Mouse (Mus musculus) forebrain, embryonic 11.5 days (tissue): ENCODE measurements around the gene Abca13. TPM values are rescaled to one million over a fixed set of nuclear protein-coding genes. Genes with fewer than 3 reads are reported as not detected.
"Not testable (repeated sequence)": the region's sequence is repeated elsewhere in the genome, so short reads cannot be mapped to it uniquely, and the experiment has no call there.

Source experiments
- ATAC-seq: fragments of 200-750 bp; cut with Nextera tagmentation; replicated peaks from 2 replicates; pipeline ENCODE4 v1.8.0; 2017; ENCODE audit warnings: moderate TSS enrichment; ENCODE audit not compliant: low FRiP score
- DNase-seq: peaks from one replicate; pipeline ENCODE4 v3.0.0-alpha.2; 2017; ENCODE audit warnings: low spot score
- H3K27ac ChIP-seq: fragments of 300-500 bp; sonication (generic); 2 replicates; pipeline ENCODE4 v1.5.1; 2014; ENCODE audit warnings: low read depth, low read length
- H3K27me3 ChIP-seq: fragments of 300-500 bp; sonication (generic); 2 replicates; pipeline ENCODE4 v1.6.1; 2014; ENCODE audit warnings: mild to moderate bottlenecking, low read length, mixed read lengths; ENCODE audit not compliant: control insufficient read depth, insufficient read depth
- H3K36me3 ChIP-seq: fragments of 300-500 bp; sonication (generic); 2 replicates; pipeline ENCODE4 v1.6.1; 2014; ENCODE audit warnings: mild to moderate bottlenecking, low read length, moderate library complexity, mixed read lengths; ENCODE audit not compliant: control insufficient read depth, insufficient read depth
- H3K4me1 ChIP-seq: fragments of 300-500 bp; sonication (generic); replicated peaks from 2 replicates; pipeline ENCODE4 v1.6.1; 2014; ENCODE audit warnings: low read length, mixed read lengths; ENCODE audit not compliant: control insufficient read depth, insufficient read depth
- H3K4me2 ChIP-seq: fragments of 300-500 bp; sonication (generic); 2 replicates; pipeline ENCODE4 v1.6.1; 2014; ENCODE audit warnings: low read depth, mild to moderate bottlenecking, low read length, moderate library complexity, mixed read lengths; ENCODE audit not compliant: severe bottlenecking
- H3K4me3 ChIP-seq: fragments of 300-500 bp; sonication (generic); 2 replicates; pipeline ENCODE4 v1.5.1; 2014; ENCODE audit warnings: low read depth, low read length
- H3K9ac ChIP-seq: fragments of 300-500 bp; sonication (generic); 2 replicates; pipeline ENCODE4 v1.6.1; 2014; ENCODE audit warnings: low read length
- H3K9me3 ChIP-seq: fragments of 300-500 bp; sonication (generic); 2 replicates; pipeline ENCODE4 v1.6.1; 2016; ENCODE audit warnings: low read length, mixed read lengths; ENCODE audit not compliant: control insufficient read depth
- WGBS: fragments of 180-500 bp; shearing (Covaris S2); extraction: QIAGEN DNeasy Blood & Tissue Kit; methylation state at CpG from one replicate; pipeline ENCODE4 v1.1.7; 2014; 5-methylcytosine and 5-hydroxymethylcytosine counted together
- polyA plus RNA-seq: library from polyadenylated mRNA; unstranded; fragments of >200 nt; fragmentation: Nextera tagmentation; extraction: Ambion mirVana; gene quantifications from 2 replicates; pipeline ENCODE4 v1.2.1, GENCODE M21; 2014

Gene Abca13
- polyA plus RNA-seq, result 0.03 TPM in 1 of 2 replicates, not detected in the other

- ATAC-seq, result peak; percentile 61
- H3K27ac ChIP-seq, result no peak within 1 kb of the TSS
Measured at GRCm38 (mm10) chr11:9191555-9192131, at the start of gene Abca13. TSS of gene Abca13 (plus strand) at chr11:9191942.

DNA sequence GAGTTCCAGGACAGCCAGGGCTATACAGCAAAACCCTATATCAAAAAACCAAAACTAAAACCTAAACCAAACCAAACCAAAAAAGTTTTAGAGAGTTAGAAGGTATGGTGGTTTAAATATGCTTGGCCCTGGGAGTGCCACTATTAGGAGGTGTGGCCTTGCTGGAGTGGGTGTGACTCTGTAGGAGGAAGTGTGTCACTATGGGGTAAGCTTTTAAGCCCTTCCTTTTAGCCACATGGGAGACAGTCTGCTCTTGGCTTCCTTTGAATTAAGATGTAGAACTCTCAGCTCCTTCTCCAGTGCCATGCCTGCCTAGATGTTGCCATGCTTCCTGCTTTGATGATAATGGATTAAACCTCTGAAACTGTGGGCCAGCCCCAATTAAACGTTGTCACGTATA, 46.6 kb upstream of the Abca13 start:
- H3K4me3 ChIP-seq, result no peak overlapping the region
- no peak for DNase-seq
- H3K27ac ChIP-seq, result no peak overlapping the region
- WGBS, result 92% methylated on average over 2 of the region's 2 CpGs
- no peaks in the 10 kb centered on the region for H3K9me3 ChIP-seq
- H3K27me3 ChIP-seq, result no peaks in the 10 kb centered on the region
- H3K9ac ChIP-seq, result no peak overlapping the region
- no peak for ATAC-seq
- H3K36me3 ChIP-seq, result no peaks in the 10 kb centered on the region
- no peaks in the 10 kb centered on the region for H3K4me1 ChIP-seq
- H3K4me2 ChIP-seq, result no peak overlapping the region

More at GRCm38 (mm10) chr11:9191555-9192131, at the start of gene Abca13:
- 36% methylated on average over 12 of the region's 12 CpGs for WGBS
- H3K9me3 ChIP-seq, result no peaks in the 10 kb centered on the region
- H3K4me3 ChIP-seq, result no peak within 1 kb of the TSS
- no peaks in the 10 kb centered on the region for H3K4me1 ChIP-seq
- H3K27me3 ChIP-seq, result no peaks in the 10 kb centered on the region
- H3K4me2 ChIP-seq, result no peak within 1 kb of the TSS
- H3K9ac ChIP-seq, result no peak within 1 kb of the TSS
- DNase-seq, result peak; percentile 52
- H3K36me3 ChIP-seq, result no peaks in the 10 kb centered on the region

DNA sequence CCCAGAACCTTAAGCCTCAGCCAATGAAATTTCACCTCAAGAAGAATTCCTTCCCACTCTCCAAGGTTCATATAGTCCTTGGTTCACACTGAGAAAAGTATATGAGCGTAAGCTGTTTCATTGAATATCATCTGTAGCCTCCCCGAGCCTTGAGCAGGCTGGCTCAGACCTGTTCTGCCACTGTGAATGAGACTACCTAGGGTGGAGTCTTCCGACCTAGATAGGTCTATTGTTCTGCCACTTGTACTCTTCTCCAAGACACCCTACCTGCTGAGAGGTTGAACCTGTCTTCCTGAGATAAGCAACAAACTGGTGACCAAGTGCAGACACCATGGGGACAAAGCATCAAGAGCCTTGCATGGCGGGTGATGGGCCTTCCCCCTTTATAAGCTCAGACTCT, 45.6 kb upstream of the Abca13 start:
- Histone ChIP-seq H3K9me3 (no peaks in the 10 kb centered on the region), H3K4me3 (no peak overlapping the region), H3K4me2 (no peak overlapping the region), H3K36me3 (no peaks in the 10 kb centered on the region), H3K27ac (no peak overlapping the region), H3K9ac (no peak overlapping the region), H3K4me1 (no peaks in the 10 kb centered on the region), H3K27me3 (no peaks in the 10 kb centered on the region)
- DNase-seq, result no peak
- 89% methylated on average over 4 of the region's 4 CpGs for WGBS
- ATAC-seq, result no peak

DNA sequence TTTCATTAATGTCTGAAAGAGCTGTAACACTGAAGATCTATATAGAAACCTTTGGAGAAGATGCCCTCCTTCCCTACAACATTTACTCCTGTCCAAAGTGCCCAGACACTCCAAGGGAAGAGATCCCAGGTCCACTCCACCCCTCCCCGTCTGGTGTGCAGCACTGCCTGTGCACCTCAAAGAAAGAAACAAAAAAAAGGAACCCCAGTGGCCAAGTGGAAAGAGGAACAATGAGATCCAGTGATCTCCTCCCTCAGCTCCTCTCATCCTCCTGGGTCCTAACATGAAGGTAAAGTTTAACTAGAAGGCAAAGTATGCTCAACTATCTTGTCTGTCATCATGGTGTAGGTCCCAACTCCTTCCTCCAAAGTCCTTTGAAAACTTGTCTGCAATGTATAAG, 45.1 kb upstream of the Abca13 start:
- DNase-seq, result no peak
- 71% methylated on average over 1 of the region's 1 CpGs for WGBS
- no peak overlapping the region for H3K27ac ChIP-seq
- H3K4me2 ChIP-seq, result no peak overlapping the region
- H3K9ac ChIP-seq, result no peak overlapping the region
- H3K4me3 ChIP-seq, result no peak overlapping the region
- no peaks in the 10 kb centered on the region for H3K27me3 ChIP-seq
- no peak for ATAC-seq
- no peaks in the 10 kb centered on the region for H3K36me3 ChIP-seq
- no peaks in the 10 kb centered on the region for H3K4me1 ChIP-seq
- no peaks in the 10 kb centered on the region for H3K9me3 ChIP-seq

DNA sequence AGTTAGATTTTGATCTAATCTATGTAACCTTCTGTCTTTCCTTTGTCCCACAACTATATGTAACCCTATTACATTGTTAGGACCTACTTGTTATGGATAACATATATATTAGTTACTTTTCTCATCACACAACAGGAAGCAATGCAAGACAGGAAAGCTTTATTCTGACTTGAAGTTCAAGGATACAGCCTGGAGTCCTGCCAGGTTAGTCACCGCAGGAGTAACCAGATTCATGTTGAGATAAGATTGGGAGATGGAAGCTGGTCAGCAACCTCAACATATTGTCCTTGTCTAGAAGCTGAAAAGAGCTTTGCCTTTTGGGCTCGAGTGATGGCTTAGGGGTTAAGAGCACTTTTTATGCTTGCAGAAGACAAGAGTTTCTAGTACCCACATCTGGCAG, 43.5 kb upstream of the Abca13 start:
- WGBS, result 90% methylated on average over 2 of the region's 2 CpGs
- Histone ChIP-seq H3K9me3 (no peaks in the 10 kb centered on the region), H3K36me3 (no peaks in the 10 kb centered on the region), H3K27ac (no peak overlapping the region), H3K4me2 (no peak overlapping the region), H3K9ac (no peak overlapping the region), H3K4me3 (no peak overlapping the region), H3K27me3 (no peaks in the 10 kb centered on the region), H3K4me1 (no peaks in the 10 kb centered on the region)
- no peak for DNase-seq
- no peak for ATAC-seq

- H3K4me3 ChIP-seq, H3K27me3 ChIP-seq, DNase-seq, H3K4me1 ChIP-seq, H3K36me3 ChIP-seq, H3K4me2 ChIP-seq, ATAC-seq, H3K9me3 ChIP-seq, H3K27ac ChIP-seq, H3K9ac ChIP-seq: not testable (repeated sequence)
- WGBS, result 82% methylated on average over 25 of the region's 25 CpGs
Measured at GRCm38 (mm10) chr11:9150403-9150802, 41.3 kb upstream of the Abca13 start.

GRCm38 (mm10) chr11:9159953-9160352, 31.8 kb upstream of the Abca13 start:
- no peak overlapping the region for H3K9ac ChIP-seq
- WGBS, result 79% methylated on average over 3 of the region's 3 CpGs
- H3K27me3 ChIP-seq, result no peaks in the 10 kb centered on the region
- H3K4me1 ChIP-seq, result no peaks in the 10 kb centered on the region
- H3K36me3 ChIP-seq, result no peaks in the 10 kb centered on the region
- no peak for DNase-seq
- H3K4me3 ChIP-seq, result no peak overlapping the region
- no peak for ATAC-seq
- H3K27ac ChIP-seq, result no peak overlapping the region
- H3K4me2 ChIP-seq, result no peak overlapping the region
- H3K9me3 ChIP-seq, result no peaks in the 10 kb centered on the region

DNA sequence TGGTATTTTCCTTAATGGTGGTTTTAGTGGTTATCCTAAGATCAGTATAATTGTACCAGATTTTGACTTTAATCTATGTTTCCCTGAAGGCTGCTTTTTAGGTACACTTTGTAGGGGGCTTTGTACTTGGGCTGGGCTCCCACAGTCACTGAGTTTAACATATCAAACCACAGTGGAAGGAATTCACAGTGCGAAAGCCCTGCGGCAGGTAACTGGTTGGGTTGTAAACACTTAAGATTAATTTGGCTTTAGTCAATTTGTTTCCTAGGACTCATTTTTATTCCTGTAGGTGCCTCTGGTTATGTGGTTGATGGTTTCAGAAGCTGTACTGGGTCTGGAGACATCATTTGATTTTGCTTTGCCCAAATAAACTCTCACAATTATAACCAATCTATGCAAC, 24.4 kb upstream of the Abca13 start:
- H3K4me1 ChIP-seq, result no peaks in the 10 kb centered on the region
- DNase-seq (no peak), ATAC-seq (no peak)
- H3K27ac ChIP-seq, result no peak overlapping the region
- WGBS, result 92% methylated on average over 2 of the region's 2 CpGs
- H3K36me3 ChIP-seq, result no peaks in the 10 kb centered on the region
- no peak overlapping the region for H3K9ac ChIP-seq
- H3K4me2 ChIP-seq, result no peak overlapping the region
- H3K27me3 ChIP-seq, result no peaks in the 10 kb centered on the region
- no peak overlapping the region for H3K4me3 ChIP-seq
- H3K9me3 ChIP-seq, result no peaks in the 10 kb centered on the region

GRCm38 (mm10) chr11:9181477-9181876, 10.3 kb upstream of the Abca13 start:
- Histone ChIP-seq H3K4me1 (no peaks in the 10 kb centered on the region), H3K9me3 (no peaks in the 10 kb centered on the region), H3K36me3 (no peaks in the 10 kb centered on the region), H3K27ac (no peak overlapping the region), H3K9ac (no peak overlapping the region), H3K4me2 (no peak overlapping the region), H3K27me3 (no peaks in the 10 kb centered on the region), H3K4me3 (no peak overlapping the region)
- ATAC-seq (no peak), DNase-seq (no peak)
- WGBS, result 91% methylated on average over 1 of the region's 1 CpGs
